Mouse (Mus musculus) 416B (cell line): ENCODE results near the gene Wdr59.
A peak's percentile ranks its signal among the peaks of the same experiment; 100 is the strongest.

Experiments
- DNase-seq: peaks from one replicate; pipeline ENCODE4 v3.0.0; 2011; ENCODE audit warnings: low read depth

The Wdr59 gene

GRCm38 (mm10) chr8:111492508-111492907, 29.4 kb downstream of the Wdr59 start:
- no peak for DNase-seq

GRCm38 (mm10) chr8:111491191-111491590, 30.7 kb downstream of the Wdr59 start:
- DNase-seq = no peak

GRCm38 (mm10) chr8:111490034-111490591, 31.8 kb downstream of the Wdr59 start:
- DNase-seq = no peak

GRCm38 (mm10) chr8:111480691-111481090, 41.2 kb downstream of the Wdr59 start:
- no peak for DNase-seq

- DNase-seq = peak; percentile 59
Observed at GRCm38 (mm10) chr8:111477761-111478465, 44.0 kb downstream of the Wdr59 start.

- no peak for DNase-seq
Observed at GRCm38 (mm10) chr8:111471526-111472081, 50.3 kb downstream of the Wdr59 start.

- no peak for DNase-seq
Observed at GRCm38 (mm10) chr8:111469013-111469412, 52.9 kb downstream of the Wdr59 start.

- DNase-seq = peak; percentile 53
Observed at GRCm38 (mm10) chr8:111465341-111465740, 56.6 kb downstream of the Wdr59 start.

- no peak for DNase-seq
Observed at GRCm38 (mm10) chr8:111464526-111464925, 57.4 kb downstream of the Wdr59 start.

GRCm38 (mm10) chr8:111449671-111450070, 72.2 kb downstream of the Wdr59 start:
- peak; percentile 68 for DNase-seq

- peak; percentile 35 for DNase-seq
Observed at GRCm38 (mm10) chr8:111445960-111446660, 75.8 kb downstream of the Wdr59 start.

GRCm38 (mm10) chr8:111445558-111445957, 76.3 kb downstream of the Wdr59 start:
- DNase-seq = no peak

GRCm38 (mm10) chr8:111444245-111444644, 77.6 kb downstream of the Wdr59 start:
- DNase-seq = no peak

- DNase-seq = peak; percentile 87
Observed at GRCm38 (mm10) chr8:111439189-111439588, 82.7 kb downstream of the Wdr59 start.

GRCm38 (mm10) chr8:111435071-111435828, 86.6 kb downstream of the Wdr59 start:
- peak; percentile 92 for DNase-seq

GRCm38 (mm10) chr8:111424646-111425045, 97.2 kb downstream of the Wdr59 start:
- no peak for DNase-seq

- DNase-seq = peak; percentile 24
Observed at GRCm38 (mm10) chr8:111424181-111424580, 97.7 kb downstream of the Wdr59 start.

- no peak for DNase-seq
Observed at GRCm38 (mm10) chr8:111422614-111423013, 99.3 kb downstream of the Wdr59 start.

- no peak for DNase-seq
Observed at GRCm38 (mm10) chr8:111419171-111419570, 102.7 kb downstream of the Wdr59 start.

GRCm38 (mm10) chr8:111418601-111419000, 103.3 kb downstream of the Wdr59 start:
- peak; percentile 77 for DNase-seq

- no peak for DNase-seq
Observed at GRCm38 (mm10) chr8:111417222-111417621, 104.7 kb downstream of the Wdr59 start.

GRCm38 (mm10) chr8:111403391-111403790, 118.5 kb downstream of the Wdr59 start:
- DNase-seq = peak; percentile 57
